Mouse (Mus musculus) ovary, postnatal 14 days (tissue): ENCODE results near the gene Jak3.
A peak's percentile ranks its signal among the peaks of the same experiment; 100 is the strongest.
"Not testable (repeated sequence)": the region's sequence is repeated elsewhere in the genome, so short reads cannot be mapped to it uniquely, and the experiment has no call there.

Source experiments
- DNase-seq: peaks from one replicate; pipeline ENCODE4 v3.0.0; 2022; ENCODE audit warnings: low spot score

Jak3 gene

DNA sequence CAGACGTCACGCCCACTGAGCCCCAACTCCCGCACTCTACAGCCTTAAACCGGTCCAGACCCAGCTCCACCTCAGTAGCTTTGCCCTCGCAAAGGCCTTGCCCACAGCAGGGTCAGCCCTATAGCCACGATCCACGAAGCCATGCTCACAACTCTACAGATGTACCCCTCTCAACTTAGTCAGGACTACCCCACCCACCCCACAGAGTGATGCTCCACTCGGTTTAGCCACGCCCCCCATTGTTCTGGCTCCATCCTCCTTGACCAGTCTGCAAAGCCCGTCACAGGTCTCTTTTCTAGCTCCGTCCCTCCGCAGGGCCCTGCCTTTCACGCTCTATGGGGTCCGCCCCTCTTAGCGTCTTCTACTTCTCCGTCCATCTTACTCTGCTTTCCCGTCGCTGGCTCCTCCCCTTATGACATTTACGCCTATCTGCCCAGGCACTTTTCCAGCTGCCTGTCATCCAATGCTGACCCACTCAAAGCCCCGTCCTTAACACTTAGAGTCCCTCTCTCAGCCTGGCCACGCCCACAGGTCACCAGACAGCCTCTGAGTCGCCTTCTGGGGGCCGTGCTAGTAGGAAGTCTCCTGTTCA is 10.1 kb downstream of the Jak3 start:
- no peak for DNase-seq

DNA sequence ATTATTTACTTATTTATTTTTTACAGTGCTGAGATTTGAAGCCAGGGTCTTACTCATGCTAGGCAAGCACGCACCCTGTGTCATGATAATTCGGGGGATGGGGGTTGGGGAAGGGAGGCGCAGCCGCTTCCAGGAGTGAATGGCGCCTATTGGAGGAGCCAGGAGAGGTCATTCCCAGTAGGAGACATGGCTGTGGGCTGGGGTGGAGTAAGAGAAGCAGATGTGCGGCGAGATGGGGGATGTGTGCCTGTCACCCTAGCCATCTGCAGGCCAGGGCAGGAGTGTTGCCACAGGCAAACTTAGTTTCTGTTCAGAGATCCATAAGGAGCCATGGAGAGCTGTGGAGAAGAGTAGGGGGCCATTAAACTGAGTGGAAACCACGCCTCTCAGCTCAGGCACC is 11.5 kb downstream of the Jak3 start:
- DNase-seq: no peak

GRCm38 (mm10) chr8:71689028-71689427 is 12.9 kb downstream of the Jak3 start, which contains the start of gene Insl3:
TSS of gene Insl3 (plus strand) at chr8:71689214.
- DNase-seq: no peak

DNA sequence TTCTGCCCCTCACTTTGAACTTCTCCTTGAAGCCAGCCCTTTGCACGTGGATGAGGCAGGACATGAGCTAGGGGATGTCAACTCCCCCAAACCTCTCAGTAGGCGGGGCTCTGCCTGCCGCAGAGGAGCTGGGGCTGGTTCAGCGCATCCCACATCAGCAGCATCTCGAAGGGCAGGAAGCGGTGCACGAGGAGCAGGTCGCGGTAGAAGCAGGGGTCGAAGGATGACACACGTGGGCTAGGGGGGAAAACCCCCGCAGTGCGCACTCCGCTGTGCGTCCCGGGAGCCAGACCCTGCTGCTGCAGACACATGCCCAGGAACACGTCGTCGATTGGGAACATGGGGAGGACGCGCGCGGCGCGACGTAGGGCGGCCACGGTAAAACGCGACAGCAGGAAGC is 16.4 kb downstream of the Jak3 start:
- DNase-seq: no peak

DNA sequence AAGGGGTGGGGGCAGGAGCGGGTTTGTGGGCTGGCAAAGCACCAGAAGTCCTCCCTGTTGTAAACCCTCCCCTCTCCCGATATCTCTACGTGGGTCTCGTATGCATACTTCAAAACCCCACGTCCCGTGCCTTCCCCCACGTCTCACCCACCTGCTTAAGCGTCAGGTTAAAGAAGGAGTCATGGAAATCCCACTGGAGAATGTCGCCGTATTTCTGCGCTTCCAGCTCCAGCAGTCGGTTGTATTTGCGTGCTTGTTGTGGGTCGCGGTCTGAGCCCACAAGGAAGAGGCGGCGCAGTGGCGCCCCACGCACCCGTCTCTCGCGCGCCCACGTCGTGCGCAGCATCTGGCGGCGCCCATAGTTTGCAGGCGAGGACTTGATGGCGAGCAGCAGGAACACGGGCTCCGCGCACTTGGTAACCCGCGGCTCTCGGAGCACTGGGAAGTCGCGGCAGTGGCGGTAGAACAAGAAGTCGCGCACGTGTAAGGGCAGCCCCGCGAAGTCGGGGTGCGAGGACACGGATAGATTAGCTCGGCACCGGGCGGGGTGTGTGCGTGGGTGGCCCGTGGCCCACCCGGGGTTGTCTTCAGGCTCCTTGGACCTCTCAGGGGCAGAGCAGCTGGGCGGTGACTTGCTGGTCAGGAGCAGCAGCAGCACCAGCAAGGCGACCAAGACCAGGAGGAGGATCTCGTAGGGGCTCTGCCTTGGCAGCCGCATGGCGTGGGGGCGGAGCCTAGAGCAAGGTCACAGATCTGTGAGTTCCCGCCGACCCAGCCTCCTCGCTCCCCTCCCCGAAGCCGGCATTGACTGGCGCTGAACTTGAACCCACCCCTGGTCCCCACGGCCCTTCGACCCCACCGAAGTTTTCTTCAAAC is 17.3 kb downstream of the Jak3 start:
- DNase-seq: no peak

DNA sequence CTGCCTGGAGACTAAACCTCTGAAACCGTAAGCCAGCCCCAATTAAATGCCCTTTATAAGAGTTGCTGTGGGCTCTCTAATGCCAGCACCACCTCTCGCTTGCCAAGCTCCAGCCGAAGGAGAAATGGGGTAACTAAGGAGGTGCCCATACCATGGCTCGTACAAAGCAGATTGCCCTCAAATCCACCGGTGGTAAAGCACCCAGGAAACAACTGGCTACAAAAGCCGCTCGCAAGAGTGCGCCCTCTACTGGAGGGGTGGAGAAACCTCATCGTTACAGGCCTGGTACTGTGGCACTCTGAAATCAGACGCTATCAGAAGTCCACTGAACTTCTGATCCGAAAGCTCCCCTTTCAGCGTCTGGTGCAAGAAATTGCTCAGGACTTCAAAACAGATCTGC is 19.4 kb downstream of the Jak3 start:
- not testable (repeated sequence) for DNase-seq

DNA sequence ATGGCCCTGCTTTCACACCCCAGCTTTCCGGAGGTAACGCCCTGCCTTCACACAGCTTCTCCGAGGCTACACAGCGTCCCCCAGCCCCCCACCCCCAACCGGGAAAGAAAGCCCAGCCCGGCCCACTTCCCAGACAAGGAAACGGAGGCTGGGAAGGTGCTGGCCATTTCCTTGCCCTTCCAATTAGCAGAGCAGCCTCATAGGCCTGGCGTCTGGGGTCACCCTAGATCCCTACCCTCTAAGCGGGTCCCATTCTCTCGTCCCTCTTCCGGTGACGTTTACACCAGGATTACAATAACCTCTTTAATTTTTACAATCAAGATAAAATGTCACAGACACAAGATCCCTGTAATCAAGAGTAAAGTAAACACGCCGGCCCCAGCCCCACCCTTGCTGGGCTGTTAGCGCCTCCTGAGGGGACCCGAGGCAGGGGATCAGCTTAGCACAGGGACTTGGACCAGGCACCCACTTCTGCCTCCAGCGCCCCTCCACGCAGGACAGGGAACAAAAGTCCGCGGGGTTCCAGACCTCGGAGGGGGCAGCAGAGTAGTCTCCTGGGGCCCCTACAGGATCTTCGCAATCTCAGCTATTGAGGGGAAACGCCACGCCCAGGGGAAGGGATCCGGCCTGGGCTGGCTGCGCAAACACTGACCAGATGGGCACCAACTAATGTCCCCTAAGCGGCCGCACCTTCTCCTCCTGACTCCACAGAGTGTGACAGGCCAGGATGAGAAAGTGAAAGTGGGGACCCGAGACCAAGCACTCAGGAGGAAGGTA is 24.6 kb downstream of the Jak3 start:
- DNase-seq: no peak

- DNase-seq: no peak
Observed at GRCm38 (mm10) chr8:71701414-71702086, 25.5 kb downstream of the Jak3 start, which contains the start of gene B3gnt3. TSS of gene B3gnt3 (minus strand) at chr8:71701789.

DNA sequence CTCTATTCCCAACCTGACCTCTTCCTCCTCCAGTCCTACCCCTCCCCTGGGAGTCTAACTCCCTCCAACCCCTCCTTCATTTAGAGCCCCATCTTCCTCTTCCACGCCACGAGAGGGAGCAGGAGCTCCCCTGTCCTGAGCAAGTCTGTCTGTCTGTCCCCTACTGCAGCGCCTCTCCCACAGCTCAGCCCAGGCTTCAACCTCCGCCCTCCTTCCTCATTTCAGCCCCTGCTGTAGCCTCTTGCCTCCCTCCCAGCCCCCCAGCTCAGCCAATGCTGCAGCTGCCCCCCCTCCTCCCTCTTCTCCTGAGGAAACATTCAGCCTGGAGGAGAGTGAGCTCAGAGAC is 26.0 kb downstream of the Jak3 start:
- DNase-seq: no peak

DNA sequence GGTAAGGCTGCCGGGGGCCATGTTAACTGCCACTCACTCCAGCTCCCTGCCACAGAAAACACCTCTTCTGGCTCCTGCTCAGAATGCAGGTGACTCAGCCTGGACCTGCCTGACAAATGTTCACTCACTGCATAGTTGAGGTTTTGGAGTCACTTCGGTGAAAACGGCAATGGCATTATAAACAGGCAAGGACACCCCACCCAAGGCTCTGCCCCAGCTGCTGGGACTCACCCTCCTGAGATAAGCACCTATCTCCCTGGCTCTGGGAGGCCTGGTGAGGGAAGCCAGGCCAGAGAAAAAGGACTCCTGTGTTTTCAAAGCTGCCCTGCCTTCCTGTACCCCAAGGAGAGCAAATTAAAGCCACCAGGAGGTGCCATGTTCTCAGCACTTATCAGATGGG is 26.8 kb downstream of the Jak3 start:
- DNase-seq: no peak

DNA sequence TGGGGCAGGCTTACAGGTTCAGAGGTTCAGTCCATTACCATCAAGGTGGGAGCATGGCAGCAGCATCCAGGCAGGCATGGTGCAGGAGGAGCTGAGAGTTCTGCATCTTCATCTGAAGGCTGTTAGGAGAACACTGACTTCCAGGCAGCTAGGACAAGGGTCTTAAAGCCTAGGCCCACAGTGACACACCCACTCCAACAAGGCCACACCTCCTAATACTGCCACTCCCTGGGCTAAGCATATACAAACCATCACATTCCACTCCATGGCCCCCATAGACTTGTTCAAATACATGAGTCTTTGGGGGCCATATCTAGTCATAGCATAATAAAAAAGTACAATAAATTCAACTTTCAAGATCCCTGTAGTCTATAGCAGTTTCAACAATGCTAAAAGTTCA is 27.3 kb downstream of the Jak3 start:
- not testable (repeated sequence) for DNase-seq

DNA sequence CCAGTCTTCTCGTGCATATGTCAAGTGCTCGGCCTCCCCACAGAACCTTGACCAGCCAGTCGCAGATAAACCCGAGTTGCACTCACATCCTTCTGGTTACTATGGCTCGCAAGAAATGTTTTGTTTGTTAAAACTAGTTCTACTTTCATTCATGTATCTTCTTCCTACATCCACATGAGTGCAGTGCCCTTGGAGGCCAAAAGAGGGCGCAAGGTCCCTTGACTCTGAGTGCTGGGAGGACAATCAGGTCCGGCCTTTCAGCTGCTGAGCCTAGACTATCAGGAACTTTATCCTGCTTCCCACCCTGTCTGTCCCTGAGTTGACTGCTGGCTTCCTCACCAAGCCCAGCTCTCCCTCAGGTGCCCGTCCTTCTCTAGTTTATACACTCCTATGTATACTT is 31.8 kb downstream of the Jak3 start:
- DNase-seq: no peak

- no peak for DNase-seq
Observed at GRCm38 (mm10) chr8:71709134-71709799, 33.2 kb downstream of the Jak3 start.

GRCm38 (mm10) chr8:71709800-71710446 is 33.8 kb downstream of the Jak3 start:
- DNase-seq: peak; percentile 79

- DNase-seq: no peak
Observed at GRCm38 (mm10) chr8:71711574-71711973, 35.5 kb downstream of the Jak3 start.

DNA sequence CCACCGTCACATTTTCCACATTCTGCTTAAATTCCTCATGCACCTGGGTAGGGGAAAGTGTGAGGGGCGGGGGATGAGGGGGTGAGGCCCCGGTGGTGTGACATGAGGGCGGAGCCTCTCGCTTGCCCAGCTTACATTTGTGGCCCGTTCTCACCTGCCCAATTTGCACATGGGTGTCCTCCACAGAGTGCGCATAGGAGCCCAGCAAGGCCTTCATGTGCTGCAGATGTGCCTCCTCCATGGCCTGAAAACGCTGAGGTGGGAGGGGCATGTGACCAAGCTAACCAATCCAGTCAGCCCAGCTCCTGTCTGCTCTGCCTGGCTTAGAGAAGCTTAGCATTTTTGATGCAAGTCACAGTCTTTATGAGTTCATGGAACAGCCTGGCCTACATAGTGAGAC is 39.4 kb downstream of the Jak3 start:
- DNase-seq: no peak

- no peak for DNase-seq
Observed at GRCm38 (mm10) chr8:71716561-71717053, 40.5 kb downstream of the Jak3 start.

DNA sequence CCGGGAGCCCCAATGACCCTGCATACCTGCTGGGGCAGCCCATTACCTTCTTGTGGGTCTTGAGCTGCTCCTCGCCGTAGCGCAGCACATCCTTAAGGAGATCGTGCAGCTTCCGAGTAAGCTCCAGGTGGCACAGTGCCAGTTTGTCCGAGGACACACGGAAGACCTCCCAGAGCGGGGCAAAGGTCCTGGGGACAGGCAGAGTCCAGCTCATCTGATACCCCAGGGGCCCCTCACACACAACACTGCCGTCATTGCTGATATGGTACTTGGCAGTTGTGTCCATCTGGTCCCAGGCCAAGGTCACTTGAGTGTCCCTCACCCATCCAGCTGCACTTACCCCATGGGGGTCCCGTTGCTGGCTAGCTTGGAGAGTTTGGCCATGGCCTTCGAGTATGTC is 41.0 kb downstream of the Jak3 start:
- no peak for DNase-seq

DNA sequence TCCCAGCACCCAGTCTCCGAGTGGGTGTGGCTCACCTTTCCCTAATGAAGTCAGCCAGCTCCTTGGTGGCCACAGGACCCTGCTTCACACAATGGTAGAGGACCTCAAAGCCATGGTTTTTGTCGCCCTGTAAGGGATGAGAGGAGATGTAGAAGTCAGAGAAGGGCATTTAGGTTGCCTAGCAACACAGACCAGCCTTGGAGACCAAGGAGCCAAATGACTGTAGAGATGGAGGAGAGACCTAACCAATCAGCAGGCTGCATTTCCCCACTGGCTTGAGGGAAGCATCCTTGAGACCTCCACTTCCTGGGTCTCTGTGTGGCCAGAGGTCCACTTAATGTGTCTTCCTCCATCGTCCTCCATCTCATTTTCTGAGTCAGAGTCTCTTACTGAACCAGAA is 42.2 kb downstream of the Jak3 start:
- DNase-seq: no peak

GRCm38 (mm10) chr8:71719218-71719617 is 43.1 kb downstream of the Jak3 start:
- no peak for DNase-seq

GRCm38 (mm10) chr8:71719928-71720457 is 43.9 kb downstream of the Jak3 start:
- DNase-seq: no peak
